Mouse (Mus musculus) stomach, postnatal 0 days (tissue): ENCODE measurements around the gene Vgll4.

Experiments
- CTCF ChIP-seq: IDR thresholded peaks from 2 replicates; pipeline ENCODE4 v1.5.1; 2016; ENCODE audit warnings: antibody characterized with exemption, low read depth, mild to moderate bottlenecking, moderate library complexity
- EP300 ChIP-seq: optimal IDR thresholded peaks from 2 replicates; pipeline ENCODE3; 2016; ENCODE audit warnings: antibody characterized with exemption

- no peak for TF ChIP-seq CTCF
- TF ChIP-seq EP300, result no peak
Observed at GRCm38 (mm10) chr6:114905253-114906028, 64.4 kb downstream of the Vgll4 start.
